Mouse (Mus musculus): ENCODE measurements around the gene Dock1.

Gene Dock1

DNA sequence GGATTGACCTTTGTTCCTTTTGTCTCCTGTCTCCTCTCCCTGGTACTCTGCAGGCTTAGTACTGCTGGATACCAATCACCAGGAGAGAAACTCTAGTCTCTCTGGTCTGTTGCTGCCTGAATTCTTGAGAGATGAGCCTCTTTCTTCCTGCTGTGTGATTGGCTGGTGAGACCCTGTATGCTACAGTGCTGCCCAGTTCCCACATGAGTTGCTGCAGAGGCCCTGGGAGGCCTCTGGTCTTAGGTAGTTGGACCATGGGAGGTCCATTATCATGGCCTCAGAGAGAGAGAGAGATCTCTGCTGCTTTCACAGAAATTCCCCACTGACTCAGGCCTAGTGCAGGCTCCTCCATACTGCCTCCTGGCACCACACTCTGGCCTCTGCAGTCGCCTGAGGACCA lies 79.2 kb downstream of the Dock1 start:
- no peak for DNase-seq (ENCODE audit: low read depth, low spot score)

DNA sequence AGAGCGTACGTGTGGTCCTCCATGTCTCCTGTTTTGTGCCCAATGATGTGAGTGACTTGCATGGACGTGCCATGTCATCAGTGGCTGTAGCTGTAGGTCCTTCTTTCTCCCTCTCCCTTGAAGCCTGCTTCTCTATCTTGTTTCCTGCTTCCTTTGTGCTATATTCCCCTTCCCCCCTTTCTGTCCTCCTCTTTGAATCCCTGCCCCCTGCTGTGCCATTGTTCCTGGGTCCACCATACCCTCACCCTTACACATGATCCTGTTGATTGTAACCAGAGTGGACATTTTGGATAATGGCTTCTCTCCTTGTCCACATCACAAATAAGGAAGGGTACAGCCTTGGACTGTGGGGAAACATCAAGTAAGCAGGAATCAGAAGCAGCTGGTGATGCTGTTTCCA lies 81.0 kb downstream of the Dock1 start:
- no peak for DNase-seq (ENCODE audit: low read depth, low spot score)

GRCm38 (mm10) chr7:134753417-134753816 lies 83.0 kb downstream of the Dock1 start:
- DNase-seq (ENCODE audit: low read depth, low spot score) = no peak

- DNase-seq (ENCODE audit: low read depth, low spot score) = no peak
Measured at GRCm38 (mm10) chr7:134757605-134758004, 87.2 kb downstream of the Dock1 start.

DNA sequence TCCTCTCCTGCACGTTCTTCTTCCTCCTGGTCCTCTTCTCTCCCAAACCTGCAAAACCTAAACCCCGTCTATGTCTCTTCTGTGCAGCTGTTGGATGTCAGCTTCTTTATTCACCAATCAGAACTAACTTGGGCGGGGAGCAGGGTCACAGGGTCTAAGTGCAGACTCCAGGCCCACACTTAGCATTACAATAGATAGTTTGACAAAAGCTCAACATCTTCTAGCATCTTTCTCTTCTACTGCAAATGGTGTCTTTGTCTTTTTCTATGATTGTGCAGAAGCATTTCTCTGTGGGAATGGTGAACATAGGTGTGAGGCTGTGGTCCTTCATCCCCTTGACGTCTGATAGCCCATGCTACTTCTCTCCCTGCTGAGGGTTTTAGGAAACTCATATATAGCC lies 91.3 kb downstream of the Dock1 start:
- DNase-seq (ENCODE audit: low read depth, low spot score) = no peak

- no peak for DNase-seq (ENCODE audit: low read depth, low spot score)
Measured at GRCm38 (mm10) chr7:134765130-134765529, 94.7 kb downstream of the Dock1 start.

- DNase-seq (ENCODE audit: low read depth, low spot score) = no peak
Measured at GRCm38 (mm10) chr7:134771314-134771713, 100.9 kb downstream of the Dock1 start.

DNA sequence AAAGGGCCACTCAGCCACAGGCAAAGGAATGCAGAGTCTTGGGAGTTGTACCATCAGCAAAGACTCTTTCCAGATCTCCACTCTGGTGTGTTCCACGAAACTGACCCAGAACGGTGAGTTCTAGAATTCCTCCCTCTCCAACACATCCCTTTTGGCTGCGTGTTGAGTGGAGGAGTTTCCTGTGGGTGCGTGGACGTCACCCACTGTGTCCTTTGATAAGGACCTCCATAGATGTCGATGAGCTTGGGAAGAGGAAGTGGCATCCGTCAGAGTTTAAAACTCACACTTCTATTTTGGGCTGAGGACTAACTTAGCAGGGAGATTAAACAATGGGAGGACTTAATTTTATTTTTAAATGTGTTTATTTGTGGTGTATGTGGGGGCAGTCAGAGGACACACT lies 101.9 kb downstream of the Dock1 start:
- no peak for DNase-seq (ENCODE audit: low read depth, low spot score)

- no peak for DNase-seq (ENCODE audit: low read depth, low spot score)
Measured at GRCm38 (mm10) chr7:134772867-134773590, 102.6 kb downstream of the Dock1 start.

- DNase-seq (ENCODE audit: low read depth, low spot score) = no peak
Measured at GRCm38 (mm10) chr7:134773761-134774415, 103.4 kb downstream of the Dock1 start.

GRCm38 (mm10) chr7:134774468-134775162 lies 104.2 kb downstream of the Dock1 start:
- DNase-seq (ENCODE audit: low read depth, low spot score) = peak; percentile 68

- DNase-seq (ENCODE audit: low read depth, low spot score) = peak; percentile 81
Measured at GRCm38 (mm10) chr7:134775671-134776070, 105.2 kb downstream of the Dock1 start.

DNA sequence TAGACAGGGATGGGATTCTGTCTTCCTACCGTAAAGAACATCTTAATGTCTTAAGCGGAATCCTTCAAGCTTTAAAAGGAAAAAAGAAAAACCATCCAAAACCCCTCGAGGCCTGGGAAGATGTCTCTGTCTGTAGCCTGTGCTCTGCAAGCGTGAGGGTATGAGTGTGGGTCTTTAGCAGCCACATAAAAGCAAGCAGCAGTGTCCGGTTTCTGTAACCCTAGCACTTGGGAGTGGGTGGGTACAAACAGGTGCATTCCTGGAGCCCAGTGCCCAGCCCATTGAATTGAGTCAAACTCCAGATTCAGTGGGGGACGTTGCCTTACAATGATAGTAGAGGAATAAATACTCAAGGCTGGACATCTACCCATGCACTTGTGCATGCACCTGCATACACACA lies 105.9 kb downstream of the Dock1 start:
- DNase-seq (ENCODE audit: low read depth, low spot score) = no peak

DNA sequence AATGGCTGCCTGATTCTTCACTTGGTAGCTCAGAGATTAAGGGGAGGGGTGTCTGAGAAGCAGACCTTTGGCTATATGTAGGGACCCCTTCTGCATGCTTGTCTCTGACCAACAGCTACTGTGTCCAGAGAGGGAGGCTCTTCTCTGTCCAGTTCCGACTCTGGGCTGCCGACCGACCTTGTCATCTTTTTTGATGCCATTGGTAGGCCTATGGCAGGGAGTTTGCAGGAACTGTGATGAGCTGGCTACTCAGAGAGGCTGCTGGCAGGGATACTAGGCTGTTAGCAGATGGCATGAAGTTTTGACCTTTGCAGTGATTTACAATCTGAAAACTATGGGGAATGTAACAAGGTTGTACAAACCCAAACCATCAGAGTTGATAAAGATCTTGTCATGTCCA lies 109.3 kb downstream of the Dock1 start:
- no peak for DNase-seq (ENCODE audit: low read depth, low spot score)

- no peak for DNase-seq (ENCODE audit: low read depth, low spot score)
Measured at GRCm38 (mm10) chr7:134787110-134787509, 116.7 kb downstream of the Dock1 start.

- DNase-seq (ENCODE audit: low read depth, low spot score) = no peak
Measured at GRCm38 (mm10) chr7:134794889-134795288, 124.4 kb downstream of the Dock1 start.

- peak; percentile 50 for DNase-seq (ENCODE audit: low read depth, low spot score)
Measured at GRCm38 (mm10) chr7:134800079-134800478, 129.6 kb downstream of the Dock1 start.

DNA sequence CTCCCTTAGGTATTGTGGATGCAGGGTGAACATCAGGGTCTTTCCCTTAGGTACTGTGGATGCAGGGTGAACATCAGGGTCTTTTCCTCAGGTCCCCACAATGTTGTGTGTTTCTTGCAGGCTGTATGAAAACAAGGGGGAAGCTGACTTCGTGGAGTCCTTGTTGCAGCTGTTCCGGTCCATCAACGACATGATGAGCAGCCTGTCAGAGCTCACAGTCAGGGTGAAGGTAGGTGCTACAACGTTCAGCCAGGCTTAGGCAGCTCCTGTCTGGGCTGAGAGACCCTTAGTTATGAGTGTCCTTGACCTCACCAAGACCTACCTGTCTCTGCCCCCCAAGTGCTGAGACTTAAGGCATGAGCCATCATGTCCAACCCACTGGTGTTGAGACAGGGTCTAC lies 134.0 kb downstream of the Dock1 start:
- DNase-seq (ENCODE audit: low read depth, low spot score) = no peak

GRCm38 (mm10) chr7:134806799-134807198 lies 136.3 kb downstream of the Dock1 start:
- no peak for DNase-seq (ENCODE audit: low read depth, low spot score)

DNA sequence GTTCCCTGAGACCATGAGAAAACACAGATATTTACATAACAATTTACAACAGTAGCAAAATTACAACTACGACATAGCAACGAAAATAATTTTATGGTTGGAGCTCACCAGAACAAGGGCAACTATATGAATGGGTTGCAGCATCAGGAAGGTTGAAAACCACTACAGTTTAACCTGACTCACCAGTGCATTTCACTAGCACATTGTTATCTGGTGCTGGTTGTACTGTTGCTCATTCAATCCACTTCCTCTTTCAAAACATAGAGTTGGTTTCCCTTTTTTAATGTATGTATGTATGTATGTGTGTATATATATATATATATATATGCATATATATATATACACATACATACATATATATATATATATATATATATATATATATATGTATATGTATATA lies 138.0 kb downstream of the Dock1 start:
- DNase-seq (ENCODE audit: low read depth, low spot score) = no peak

DNA sequence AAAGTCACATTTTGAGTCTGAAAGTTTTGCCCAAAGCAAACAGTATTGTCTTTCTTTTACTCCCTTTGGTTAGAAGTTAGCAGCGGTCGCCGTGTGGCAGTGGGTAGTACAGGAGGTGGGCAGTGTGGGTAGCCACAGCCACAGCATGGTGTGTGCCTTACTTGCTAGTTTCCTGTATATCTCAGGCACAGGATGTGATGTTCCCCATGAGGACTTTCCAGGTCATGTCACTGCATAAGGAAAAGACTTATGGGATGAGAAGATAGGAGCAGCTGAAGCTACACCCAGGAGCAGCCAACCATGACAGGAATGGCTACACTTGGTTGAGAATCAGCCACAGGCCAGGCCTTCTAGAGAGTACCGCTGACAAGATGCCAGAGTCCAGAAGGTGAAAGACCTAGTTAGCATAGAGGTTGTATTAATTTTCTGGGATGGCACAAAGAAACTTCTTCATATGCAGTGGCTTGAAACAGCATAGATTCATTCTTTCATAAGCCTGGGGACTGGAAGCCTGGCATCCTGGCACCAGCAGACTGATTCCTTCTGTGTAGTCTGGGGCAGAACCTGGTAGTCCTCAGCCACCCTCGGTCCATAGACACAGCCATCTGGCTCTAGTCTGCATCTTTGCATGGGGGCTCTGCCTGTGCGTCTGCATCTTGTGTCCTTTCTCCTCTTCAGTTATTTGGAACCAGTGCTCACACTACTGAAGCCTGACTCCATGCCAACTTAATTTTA lies 139.0 kb downstream of the Dock1 start:
- DNase-seq (ENCODE audit: low read depth, low spot score) = no peak

DNA sequence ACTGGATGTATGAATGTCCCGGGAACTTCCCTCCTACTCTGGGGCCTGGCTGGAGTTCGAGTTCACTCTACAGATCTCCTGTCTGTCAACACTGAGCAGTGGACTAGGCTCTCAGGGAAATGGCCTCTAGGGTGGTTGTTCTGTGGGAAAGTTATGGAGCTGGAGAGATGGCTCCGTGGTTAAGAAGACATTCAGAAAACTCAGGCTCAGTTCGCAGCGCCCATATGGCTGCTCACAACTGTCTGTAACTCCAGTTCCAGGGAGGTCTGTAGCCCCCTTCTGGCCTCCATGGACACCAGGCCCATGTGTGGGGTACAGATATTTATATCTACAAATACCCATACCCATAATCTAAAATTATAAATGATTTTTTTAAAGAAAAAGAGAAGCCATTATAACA lies 148.0 kb downstream of the Dock1 start:
- DNase-seq (ENCODE audit: low read depth, low spot score) = no peak

All from telencephalon, adult 2 months (tissue).